Mouse (Mus musculus) C2C12 (cell line): ENCODE results near the gene Ccnyl1. TPM values are rescaled to one million over a fixed set of nuclear protein-coding genes. Genes with fewer than 3 reads are reported as not detected.

ENCODE experiments used
- H3K27me3 ChIP-seq: one replicate; pipeline ENCODE4 v1.6.1; 2011; ENCODE audit not compliant: control insufficient read depth, insufficient read depth, insufficient read length
- H3K36me3 ChIP-seq: one replicate; pipeline ENCODE4 v1.6.1; 2011; ENCODE audit not compliant: control insufficient read depth, insufficient read depth
- H3K4me3 ChIP-seq: one replicate; pipeline ENCODE4 v1.5.1; 2011; ENCODE audit warnings: mild to moderate bottlenecking, control low read depth; ENCODE audit not compliant: poor library complexity, insufficient read depth, severe bottlenecking
- H3K79me2 ChIP-seq: one replicate; pipeline ENCODE4 v1.6.1; 2011; ENCODE audit not compliant: control insufficient read depth, insufficient read depth
- H3K79me3 ChIP-seq: one replicate; pipeline ENCODE4 v1.6.1; 2011; ENCODE audit warnings: low read depth, control low read depth
- H3ac ChIP-seq: one replicate; pipeline ENCODE3; 2011; ENCODE audit warnings: low read depth; ENCODE audit not compliant: control insufficient read depth, insufficient read length
- CEBPB ChIP-seq: IDR thresholded peaks from one replicate; pipeline ENCODE4 v1.6.1; 2011; ENCODE audit warnings: low read depth, mild to moderate bottlenecking, control low read depth, moderate library complexity
- CTCF ChIP-seq: IDR thresholded peaks from one replicate; pipeline ENCODE4 v1.5.1; 2011; ENCODE audit not compliant: control insufficient read depth, insufficient read depth, insufficient read length
- FOSL1 ChIP-seq: IDR thresholded peaks from one replicate; pipeline ENCODE4 v1.8.0; 2011; ENCODE audit warnings: mild to moderate bottlenecking, low read length; ENCODE audit not compliant: poor library complexity, insufficient read depth, severe bottlenecking
- MAX ChIP-seq: IDR thresholded peaks from one replicate; pipeline ENCODE4 v1.6.1; 2011; ENCODE audit warnings: mild to moderate bottlenecking, control low read depth
- MYOD1 ChIP-seq: IDR thresholded peaks from one replicate; pipeline ENCODE4 v1.6.1; 2011; ENCODE audit warnings: low read depth; ENCODE audit not compliant: control insufficient read depth, insufficient read length
- MYOG ChIP-seq: IDR thresholded peaks from one replicate; pipeline ENCODE4 v1.6.1; 2011; ENCODE audit not compliant: control insufficient read depth, insufficient read length; ENCODE audit errors: extremely low read depth
- USF1 ChIP-seq: IDR thresholded peaks from one replicate; pipeline ENCODE4 v1.6.1; 2011; ENCODE audit warnings: low read depth, mild to moderate bottlenecking, control low read depth, moderate library complexity
- polyA plus RNA-seq: library from polyadenylated mRNA; unstranded; fragments of >200 nt; fragmentation: generic; extraction: Trizol; gene quantifications from one replicate; pipeline ENCODE4 v1.2.1, GENCODE M21; 2012; ENCODE audit warnings: missing spikeins

Gene Ccnyl1
- polyA plus RNA-seq, 1 experiment: 40.5 TPM

GRCm38 (mm10) chr1:64731341-64732020 lies 41.2 kb downstream of the Ccnyl1 start:
- Histone ChIP-seq H3K79me3 (no peaks in the 10 kb centered on the region), H3K79me2 (peaks cover 9% of the 10 kb centered on the region), H3ac (no peak overlapping the region), H3K27me3 (no peaks in the 10 kb centered on the region), H3K4me3 (no peak overlapping the region), H3K36me3 (no peaks in the 10 kb centered on the region)
- TF ChIP-seq FOSL1: no peak
- TF ChIP-seq MAX: no peak
- TF ChIP-seq MYOD1: no peak
- TF ChIP-seq CEBPB: no peak
- TF ChIP-seq USF1: no peak
- TF ChIP-seq CTCF: no peak
- no peak for TF ChIP-seq MYOG

GRCm38 (mm10) chr1:64732161-64732560 lies 41.9 kb downstream of the Ccnyl1 start:
- Histone ChIP-seq H3K79me3 (no peaks in the 10 kb centered on the region), H3K27me3 (no peaks in the 10 kb centered on the region), H3K4me3 (no peak overlapping the region), H3ac (no peak overlapping the region), H3K36me3 (no peaks in the 10 kb centered on the region), H3K79me2 (peaks cover 9% of the 10 kb centered on the region)
- TF ChIP-seq CTCF (no peak), FOSL1 (no peak), USF1 (no peak), CEBPB (no peak), MAX (no peak), MYOD1 (no peak), MYOG (no peak)

- Histone ChIP-seq H3K4me3 (no peak overlapping the region), H3K79me3 (no peaks in the 10 kb centered on the region), H3K27me3 (no peaks in the 10 kb centered on the region), H3K36me3 (no peaks in the 10 kb centered on the region), H3K79me2 (peaks cover 9% of the 10 kb centered on the region), H3ac (no peak overlapping the region)
- TF ChIP-seq MAX (no peak), CTCF (no peak), CEBPB (no peak), USF1 (no peak), MYOD1 (no peak), MYOG (no peak), FOSL1 (no peak)
Observed at GRCm38 (mm10) chr1:64732637-64733200, 42.5 kb downstream of the Ccnyl1 start.

DNA sequence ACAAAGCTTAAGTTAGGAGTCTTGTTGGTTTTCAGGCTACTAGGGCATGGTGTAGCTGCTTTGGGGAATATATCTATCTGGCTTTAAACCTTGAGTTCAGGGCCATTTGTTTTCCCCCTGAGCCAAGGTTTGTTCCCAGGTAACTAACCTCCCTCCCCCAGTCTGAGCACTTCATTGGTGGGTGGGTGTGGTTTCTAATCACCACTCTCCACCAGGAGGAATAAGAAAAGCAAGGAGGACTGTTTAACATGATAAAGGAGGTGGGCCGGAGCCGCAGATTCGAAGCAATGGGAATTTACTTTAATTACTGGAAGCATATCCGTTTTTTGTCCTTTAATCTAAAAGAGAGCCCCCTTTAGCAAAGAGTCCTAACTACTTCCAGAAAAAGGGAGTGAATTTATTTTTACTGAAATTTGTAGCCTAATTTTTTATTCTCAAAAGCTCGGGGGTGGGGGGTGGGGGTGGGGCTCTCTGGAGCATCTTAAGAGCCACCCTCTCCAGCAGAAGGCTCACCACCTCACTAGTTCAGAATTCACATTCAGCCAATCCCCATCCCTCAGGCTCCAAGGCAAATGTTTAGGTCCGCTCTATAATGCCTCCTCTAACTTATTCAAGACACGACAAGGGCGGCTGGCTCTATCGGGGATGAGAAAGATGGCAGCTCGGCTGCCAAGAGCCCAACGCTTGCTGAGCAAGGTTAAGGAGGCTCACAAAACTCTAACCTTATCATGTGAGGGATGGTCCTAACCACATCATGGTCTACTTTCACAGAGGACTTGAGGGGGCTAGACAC lies 43.4 kb downstream of the Ccnyl1 start:
- no peak overlapping the region for H3ac ChIP-seq
- no peak overlapping the region for H3K4me3 ChIP-seq
- H3K27me3 ChIP-seq: no peaks in the 10 kb centered on the region
- H3K79me2 ChIP-seq: peaks cover 9% of the 10 kb centered on the region
- H3K79me3 ChIP-seq: no peaks in the 10 kb centered on the region
- no peak for TF ChIP-seq FOSL1
- no peak for TF ChIP-seq MYOG
- no peak for TF ChIP-seq USF1
- no peak for TF ChIP-seq MYOD1
- TF ChIP-seq CEBPB: no peak
- no peak for TF ChIP-seq MAX
- TF ChIP-seq CTCF: no peak
- no peaks in the 10 kb centered on the region for H3K36me3 ChIP-seq

GRCm38 (mm10) chr1:64734771-64735750 lies 44.8 kb downstream of the Ccnyl1 start:
- Histone ChIP-seq H3K4me3 (no peak overlapping the region), H3K79me3 (no peaks in the 10 kb centered on the region), H3K27me3 (no peaks in the 10 kb centered on the region), H3K79me2 (peaks cover 9% of the 10 kb centered on the region), H3K36me3 (no peaks in the 10 kb centered on the region), H3ac (no peak overlapping the region)
- no peak for TF ChIP-seq FOSL1
- no peak for TF ChIP-seq CTCF
- no peak for TF ChIP-seq MYOG
- no peak for TF ChIP-seq MAX
- no peak for TF ChIP-seq MYOD1
- no peak for TF ChIP-seq CEBPB
- TF ChIP-seq USF1: no peak
